Mouse (Mus musculus) hematopoietic stem cell, adult 5-6 weeks (primary cell): ENCODE results near the gene Dbt. TPM values are rescaled to one million over a fixed set of nuclear protein-coding genes. Genes with fewer than 3 reads are reported as not detected.
A peak's percentile ranks its signal among the peaks of the same experiment; 100 is the strongest.

Experiments used
- ATAC-seq, 2 experiments: fragments of 125-278 bp in 1 of 2; replicated peaks in 1 of 2; 2 replicates each; pipeline ENCODE4 v1.8.0; 2016 to 2017; ENCODE audit warnings: inconsistent platforms in 2 of 2, mild to moderate bottlenecking in 2 of 2, moderate number of reproducible peaks in 2 of 2, low read depth in 1 of 2, moderate TSS enrichment in 1 of 2; ENCODE audit not compliant: low FRiP score in 2 of 2, poor library complexity in 2 of 2, severe bottlenecking in 2 of 2, insufficient read depth in 1 of 2, low TSS enrichment in 1 of 2
- total RNA-seq: library from RNA; stranded (forward); fragments of 172-1452, 232-1000 nt; gene quantifications from 2 replicates; pipeline ENCODE4 v1.2.3, GENCODE M21; 2017

Gene Dbt
- total RNA-seq: 15.2 and 17.0 TPM in 2 replicates

DNA sequence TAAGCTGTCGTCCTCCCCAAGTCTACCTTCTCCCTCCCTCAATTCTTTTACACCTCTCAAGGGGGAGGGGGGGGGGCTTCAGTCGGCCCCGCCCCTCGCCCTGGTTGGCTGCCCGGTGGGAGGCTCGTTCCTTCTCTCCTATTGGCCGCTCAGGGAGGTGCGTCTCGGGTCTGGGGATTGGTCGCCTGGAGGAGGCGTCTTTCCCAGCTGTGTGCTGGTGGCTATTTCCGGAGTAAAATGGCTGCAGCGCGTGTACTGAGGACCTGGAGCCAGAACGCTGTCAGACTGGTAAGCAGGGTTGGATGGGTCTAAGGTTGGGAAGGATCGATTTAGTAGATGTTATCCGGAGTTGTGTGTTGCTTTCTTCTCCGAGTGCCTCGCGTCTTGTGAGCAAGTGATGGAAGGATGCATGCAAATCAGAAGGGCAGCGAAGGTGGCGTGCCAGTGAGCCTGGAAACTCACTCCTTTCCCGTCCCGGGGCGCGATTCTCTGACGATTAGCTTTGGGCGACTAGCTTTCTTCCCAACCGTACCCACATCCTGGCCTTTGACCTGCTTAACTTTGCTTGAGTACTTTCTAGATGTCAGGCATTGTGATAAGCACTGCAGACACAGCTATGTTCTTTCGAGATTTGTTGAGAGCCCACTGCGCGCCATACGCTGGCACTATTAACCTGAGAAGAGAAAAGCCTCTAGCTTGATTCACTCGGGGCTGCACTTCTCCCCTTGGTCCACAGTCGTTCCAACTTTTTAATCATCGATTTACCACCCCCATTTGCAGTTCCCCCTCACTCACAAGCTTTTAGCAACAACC is at the start of gene Dbt:
Gene Dbt, plus strand, starts transcription at position 167 of the 813 bp plus-strand sequence.
- peak; percentile 92 for ATAC-seq

DNA sequence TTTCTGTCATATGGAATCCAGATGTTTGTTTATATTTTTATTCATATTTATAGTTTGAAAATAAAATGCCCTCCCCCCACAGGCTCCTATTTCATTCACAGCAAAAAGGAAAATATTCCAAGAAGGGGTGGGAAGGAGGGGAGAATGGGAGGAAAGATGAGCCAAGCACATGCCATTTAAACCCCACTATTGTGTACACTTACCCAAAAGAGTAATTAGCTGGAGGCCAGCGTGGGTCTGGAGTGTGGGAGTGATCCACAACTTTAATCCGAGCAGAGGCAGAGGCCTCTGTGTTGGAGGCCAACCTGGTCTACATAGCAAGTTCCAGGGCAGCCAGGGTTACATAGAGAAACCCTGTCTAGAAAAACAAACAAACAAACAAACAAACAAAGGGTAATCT is 48.6 kb upstream of the Dbt start:
- no peak for ATAC-seq

DNA sequence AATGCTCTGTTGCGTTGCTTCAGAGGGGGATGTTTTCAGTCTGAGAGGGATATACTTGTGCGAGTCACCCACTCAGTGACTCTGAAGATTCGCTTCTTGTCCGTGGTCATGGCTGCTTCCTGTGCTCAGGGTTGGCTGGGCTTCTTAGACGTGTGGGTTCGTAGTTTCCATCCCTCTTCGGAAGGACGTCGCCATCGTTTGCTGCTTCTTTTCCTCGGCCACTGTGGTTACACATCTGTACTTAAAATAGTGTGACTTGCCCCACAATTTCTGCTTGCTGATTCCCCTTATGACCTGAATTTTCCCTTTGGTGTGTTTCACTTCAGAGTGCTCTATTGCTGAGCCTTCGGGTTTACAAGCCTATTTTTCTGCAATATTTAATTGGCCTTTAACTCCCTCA is 47.2 kb upstream of the Dbt start:
- peak; percentile 59 to 74 for ATAC-seq

DNA sequence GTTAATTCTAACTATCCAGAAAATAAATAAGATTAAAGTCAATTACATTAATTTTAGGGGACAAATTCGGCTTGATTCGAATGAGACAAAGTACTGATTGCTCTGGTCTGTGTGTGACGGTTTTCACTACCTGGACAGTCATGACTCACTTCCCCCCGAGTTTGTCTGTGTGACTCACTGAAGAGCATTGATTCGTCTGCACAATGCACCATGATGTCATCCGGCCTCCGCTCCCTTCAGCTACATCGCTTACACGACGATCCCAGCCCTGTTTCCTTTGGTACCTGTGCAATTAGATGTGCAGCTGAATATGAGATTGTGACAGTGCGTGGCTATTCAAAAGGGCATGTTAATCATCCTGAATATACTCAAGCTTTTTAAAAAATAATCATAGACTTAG is 38.3 kb upstream of the Dbt start:
- no peak for ATAC-seq

DNA sequence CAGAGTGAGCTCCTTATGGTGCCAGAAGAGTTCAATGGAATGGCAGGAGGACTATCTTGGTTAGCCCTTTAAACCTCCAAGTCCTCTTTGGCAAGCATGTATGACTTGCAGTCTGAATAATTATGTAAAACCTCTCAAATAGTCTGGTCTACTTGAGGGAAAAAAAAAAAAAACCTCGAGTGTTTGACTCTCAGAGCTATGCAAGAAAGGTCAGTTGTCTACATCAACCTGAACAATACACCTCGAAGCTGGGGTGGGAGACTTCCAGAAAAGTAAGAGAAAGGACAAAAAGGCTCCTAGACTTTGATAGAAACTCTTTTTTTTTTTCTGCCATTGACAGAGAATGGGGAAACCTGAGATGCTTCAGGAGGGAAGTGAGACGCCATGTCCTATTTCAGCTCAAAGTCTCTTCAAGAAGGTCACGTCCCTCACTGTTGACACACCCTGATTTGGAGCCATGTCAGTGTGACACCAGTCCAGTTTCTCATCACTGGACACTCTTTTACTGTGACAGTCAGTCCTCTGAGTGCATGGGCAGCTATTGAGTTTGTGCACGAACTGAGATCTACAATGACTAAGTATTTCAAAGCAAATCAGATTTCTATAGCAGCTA is 36.1 kb upstream of the Dbt start:
- no peak for ATAC-seq

DNA sequence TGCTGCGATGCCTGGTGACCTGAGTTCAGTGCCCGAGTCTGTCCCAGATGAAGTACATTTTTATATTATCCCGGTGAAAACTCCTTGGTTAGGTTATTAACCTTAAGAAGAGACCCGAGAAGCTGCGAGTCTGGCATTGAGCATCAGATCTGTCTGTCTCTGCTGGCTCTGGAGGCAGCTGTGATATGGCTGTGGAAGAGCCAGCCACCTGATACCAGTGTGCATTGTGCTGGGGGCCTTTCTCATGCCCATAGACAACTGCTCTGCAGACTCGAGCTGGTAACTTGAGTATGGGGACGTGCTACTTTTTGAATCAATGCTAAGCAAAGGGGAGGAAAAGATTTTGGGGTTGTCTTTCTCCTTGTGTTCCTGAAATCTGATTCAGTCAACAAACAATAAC is 35.5 kb upstream of the Dbt start:
- no peak for ATAC-seq

DNA sequence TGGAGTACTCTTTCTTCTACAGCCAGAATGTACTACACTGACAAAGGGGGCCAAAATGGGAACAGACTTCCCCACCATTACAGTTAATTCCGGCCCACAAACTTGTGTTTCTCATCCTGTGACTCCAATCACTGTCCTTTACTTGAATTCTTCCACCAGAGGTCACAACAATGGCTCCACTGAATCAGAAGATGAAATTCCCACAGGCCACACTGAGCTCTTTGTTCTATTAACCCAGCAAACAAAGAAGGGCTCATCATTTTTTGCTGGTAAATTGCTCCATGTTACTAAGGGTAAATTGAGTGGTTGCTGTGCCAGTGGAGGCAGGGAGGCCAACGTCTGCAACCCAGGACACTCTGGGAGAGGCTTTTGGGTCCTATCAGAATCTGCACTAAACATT is 32.8 kb upstream of the Dbt start:
- no peak for ATAC-seq

DNA sequence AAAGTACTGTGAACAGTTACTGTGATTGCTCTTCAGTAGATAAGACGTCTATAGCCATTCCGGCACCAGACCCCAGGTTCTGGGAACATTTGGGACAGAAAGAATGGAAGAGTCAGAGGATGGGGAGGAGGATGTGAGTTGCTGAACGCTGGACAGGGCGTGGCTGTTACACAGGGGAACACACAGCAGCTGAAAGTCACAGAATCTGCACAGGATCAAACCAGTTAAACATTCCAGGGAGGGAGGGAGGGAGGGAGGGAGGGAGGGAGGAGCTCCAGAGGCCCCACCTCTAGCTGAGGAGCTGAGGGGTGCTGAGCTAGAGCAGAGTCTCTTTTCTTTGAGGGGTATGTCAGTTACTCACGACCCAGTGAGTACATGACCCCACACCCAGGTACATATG is 31.9 kb upstream of the Dbt start:
- ATAC-seq: no peak

DNA sequence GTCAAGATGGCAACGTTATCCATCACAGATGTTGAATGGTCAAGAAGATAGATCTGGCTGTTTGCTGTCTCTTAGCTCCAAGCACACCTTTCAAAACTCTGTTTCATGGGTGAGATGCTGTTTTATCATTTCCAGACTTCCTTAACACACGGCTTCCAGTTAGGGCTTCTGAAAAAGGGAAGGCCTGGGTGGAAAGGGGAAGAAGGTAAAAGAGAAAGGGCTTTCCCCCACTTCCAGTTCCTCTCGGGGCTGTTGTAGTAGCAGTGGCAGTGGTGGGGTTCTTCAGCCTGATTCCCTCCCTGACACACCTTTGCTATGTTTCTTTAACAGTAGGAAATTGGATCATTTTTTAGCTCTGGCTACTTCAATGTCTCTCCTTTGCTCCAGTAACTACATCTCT is 30.1 kb upstream of the Dbt start:
- ATAC-seq: peak; percentile 89 to 92

DNA sequence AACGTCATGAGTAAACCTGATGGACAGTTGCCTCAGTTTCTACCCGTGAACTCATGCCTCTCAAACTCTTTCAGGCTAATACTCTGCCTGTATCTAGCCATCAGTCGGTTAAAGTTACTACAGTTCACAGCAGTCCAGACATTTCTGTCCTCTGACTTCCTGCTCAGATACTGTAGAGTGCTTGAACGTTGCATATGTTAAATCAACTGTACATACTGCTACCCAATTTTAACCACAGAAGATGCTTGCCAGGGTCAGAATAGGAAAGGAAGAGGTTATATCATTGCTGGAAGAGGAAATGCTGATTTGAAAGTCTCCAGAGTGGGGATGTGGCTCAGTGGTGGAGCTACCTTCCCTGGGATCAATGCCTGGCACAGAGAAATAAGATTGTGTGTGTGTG is 29.6 kb upstream of the Dbt start:
- ATAC-seq: peak in 1 of 2 experiments; percentile 39; a peak in 1 of 4 replicates

DNA sequence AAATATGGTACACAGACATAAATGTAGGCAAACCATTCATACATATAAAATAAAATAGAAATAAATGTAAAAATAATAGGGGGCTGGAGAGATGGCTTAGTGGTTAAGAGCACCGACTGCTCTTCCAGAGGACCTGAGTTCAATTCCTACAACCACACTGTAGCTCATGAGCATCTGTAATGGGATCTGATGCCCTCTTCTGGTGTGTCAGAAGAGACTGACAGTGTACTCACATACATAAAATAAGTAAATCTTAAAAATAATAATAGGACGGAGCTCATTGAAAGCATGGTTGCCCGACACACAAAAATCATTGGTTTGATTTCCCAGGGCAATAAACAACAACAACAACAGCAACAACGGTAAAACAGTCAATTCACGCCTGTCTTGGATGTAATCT is 21.9 kb upstream of the Dbt start:
- ATAC-seq: no peak

DNA sequence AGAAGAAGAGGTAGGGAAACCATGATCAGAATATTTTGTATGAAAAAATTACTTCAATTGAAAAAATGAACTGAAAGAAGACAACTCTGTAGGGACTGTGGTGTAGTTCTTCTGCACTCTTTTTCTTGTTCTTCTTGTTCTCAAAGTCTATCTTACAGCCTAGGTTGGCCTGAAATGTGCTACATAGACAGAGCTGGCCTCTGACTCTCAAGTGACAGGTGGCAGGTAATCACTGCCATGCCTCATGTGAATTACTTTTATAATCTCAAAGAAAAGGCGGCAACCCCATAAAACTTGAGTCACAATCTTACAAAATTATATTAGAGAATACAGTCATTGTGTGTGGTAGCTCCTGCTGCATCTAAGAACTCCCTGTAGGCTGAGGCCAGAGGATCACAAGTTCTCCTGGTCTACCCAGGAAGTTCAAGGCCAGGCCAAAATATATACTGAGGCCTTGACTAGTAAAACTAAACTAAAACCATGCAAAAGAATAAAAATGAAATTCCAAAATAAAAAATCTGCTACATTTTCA is 20.9 kb upstream of the Dbt start:
- ATAC-seq: no peak

DNA sequence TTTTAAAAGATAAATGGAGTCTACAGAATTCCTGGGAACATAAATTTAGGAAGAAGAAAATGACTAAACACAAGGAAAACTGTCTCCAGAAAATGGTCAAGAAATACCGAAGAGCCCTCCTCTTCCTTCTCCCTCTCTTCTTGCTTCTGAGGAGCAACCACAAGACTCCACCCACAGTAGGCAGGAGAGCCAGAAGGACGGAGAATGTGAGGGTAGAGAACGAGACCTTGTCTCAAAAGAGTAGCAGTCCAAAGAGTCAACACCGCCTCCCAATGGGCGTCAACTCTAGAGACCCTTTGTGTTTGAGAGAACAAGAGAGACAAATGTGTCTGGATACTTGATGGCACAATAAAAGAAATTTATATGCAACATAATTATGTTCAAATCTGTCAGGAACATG is 19.2 kb upstream of the Dbt start:
- ATAC-seq: peak; percentile 85 to 95

DNA sequence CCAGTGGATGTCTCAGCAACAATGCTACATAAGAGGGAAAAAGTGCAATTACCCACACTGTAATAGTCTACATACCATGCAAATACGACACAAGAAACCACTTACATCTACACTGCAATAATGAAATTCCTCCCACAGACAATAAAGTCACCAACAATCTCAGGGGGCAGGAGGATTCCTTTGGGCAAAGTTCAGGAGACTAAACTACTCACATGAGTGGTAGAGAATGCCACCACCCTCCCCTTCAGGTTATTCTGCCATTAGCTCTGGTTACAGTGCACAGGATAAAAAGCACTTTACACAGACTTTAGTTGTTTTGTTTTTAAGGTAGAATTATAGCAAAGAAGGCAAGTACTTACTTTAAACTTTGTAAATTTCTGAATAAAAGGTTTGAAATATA is 17.2 kb upstream of the Dbt start:
- ATAC-seq: no peak

DNA sequence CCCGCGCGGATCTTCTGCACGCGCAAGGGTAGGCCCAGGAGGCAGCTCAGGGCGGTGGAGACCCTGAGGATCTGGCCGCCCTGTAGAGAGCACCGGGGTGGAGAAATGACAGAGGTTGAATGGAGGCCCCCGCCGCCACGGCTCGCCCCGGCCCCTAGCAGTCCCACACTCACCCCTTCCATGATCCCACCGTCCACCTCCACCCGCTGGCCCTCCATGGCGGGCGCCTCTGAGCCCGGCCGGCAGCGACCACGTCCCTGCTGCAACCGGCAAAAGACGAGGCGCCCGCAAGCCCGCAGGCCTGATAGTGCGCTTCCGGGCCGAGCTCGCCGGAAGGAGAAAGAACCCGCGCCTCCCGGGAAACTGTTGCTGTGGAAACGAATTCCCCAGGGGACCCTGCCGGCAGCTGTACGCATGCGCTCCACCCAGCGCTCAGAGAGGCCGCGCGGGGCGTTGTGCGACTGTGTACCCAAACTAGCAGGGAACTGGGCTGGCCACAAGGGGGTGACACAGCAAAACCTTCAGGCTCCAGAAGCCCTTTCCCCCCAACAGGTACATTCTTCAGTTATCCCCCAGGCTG is 5.0 kb upstream of the Dbt start, which contains the start of gene Rtca:
Gene Rtca, minus strand, starts transcription at position 437 of the 580 bp plus-strand sequence.
- peak; percentile 88 to 95 for ATAC-seq

DNA sequence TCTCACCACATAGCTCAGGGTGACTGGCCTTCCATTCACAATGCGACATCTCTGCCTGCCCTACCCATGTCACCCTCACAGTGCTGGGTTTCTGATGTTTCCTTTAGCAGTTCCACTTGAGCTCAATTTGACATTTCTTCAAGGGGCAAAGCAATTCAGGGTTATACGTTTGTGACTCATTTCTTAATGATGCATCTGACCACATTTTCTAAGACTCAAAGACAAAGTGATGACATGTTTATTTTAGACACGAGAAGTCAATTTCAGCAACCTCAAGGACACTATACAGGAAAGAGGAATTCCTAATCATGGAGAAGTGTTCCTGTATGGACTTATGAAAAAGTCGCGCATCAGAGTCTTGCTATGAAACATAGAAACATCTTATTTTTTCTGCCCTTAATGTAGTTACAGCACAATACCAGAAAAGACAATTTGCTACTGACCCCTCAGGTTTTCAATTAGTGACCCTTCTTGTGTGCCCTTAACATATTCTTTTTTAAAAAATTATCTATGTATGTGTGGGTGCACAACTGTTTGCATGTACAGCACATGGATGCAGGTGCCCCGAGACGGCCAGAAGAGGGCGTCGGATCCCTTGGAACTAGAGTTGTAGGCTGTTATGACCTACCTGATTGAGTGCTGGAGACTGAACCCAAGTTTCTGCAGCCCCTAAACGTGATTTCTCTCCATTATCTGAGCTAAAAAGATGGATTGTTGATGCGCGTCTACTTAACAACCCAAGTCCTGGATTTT is 543 bp upstream of the Dbt start:
- peak in 1 of 2 experiments; percentile 1; a peak in 2 of 4 replicates for ATAC-seq

DNA sequence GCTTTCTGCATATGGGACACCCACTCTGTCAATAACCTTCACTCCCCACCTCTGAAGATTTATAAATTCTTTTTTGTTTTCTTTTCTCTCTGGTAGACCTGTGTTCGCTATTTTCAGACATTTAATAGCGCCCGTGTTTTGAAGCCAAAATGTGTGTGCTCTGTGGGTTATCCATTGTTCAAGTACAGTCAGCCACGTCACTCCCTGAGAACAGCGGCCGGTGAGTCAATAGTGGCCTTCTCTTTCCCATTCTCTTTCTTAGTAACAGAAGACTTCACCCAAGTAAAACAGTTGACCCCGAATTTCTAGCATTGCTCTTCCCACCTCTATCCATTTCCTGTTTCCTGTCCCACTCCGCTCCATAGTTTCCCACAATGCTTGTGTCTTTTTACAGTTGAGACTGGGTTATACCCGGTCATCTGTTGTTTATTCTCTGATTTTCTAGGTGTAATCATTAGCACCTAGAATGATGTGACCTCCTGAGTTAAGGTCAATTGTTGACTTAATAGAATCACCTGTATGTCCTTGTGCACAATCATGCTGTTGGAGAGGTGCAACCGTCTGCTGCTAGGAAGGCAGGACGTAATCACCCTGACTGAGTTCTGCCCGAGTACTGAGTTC is 7.4 kb downstream of the Dbt start:
- no peak for ATAC-seq
